Mouse (Mus musculus): ENCODE measurements around the gene Ccdc84. TPM values are rescaled to one million over a fixed set of nuclear protein-coding genes. Genes with fewer than 3 reads are reported as not detected.
"Not testable (repeated sequence)": the region's sequence is repeated elsewhere in the genome, so short reads cannot be mapped to it uniquely, and the experiment has no call there.

Ccdc84 gene
- polyA plus RNA-seq, 1 experiment = 68.9 TPM

DNA sequence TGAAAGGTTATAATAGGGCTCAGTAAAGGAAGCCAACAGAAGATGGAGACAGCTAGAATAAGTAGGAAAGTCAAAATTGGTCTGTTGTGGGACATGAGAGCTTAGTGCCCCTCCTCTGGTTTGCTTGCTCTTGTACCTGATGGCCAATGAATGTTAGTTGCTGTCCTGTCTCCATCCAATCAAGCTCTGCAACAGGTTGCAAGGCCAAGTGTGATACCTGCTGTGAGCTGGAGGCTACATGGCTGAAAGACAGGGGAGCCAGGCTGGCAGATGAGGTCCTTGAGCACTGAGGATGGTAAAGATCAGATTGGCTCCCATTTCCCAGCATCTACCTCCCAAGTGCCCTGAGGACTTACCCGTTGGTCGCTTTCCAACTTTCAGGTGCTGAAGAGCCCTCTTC, 5.6 kb downstream of the Ccdc84 start:
- Histone ChIP-seq H3K4me1 (ENCODE audit: control insufficient read depth, insufficient read depth, low read length) (peaks cover 2% of the 10 kb centered on the region; the same call in 1 of the 2 replicates), H3K4me3 (replicated peaks; ENCODE audit: control insufficient read depth, low read depth, low read length) (no peak overlapping the region), H3K27ac (ENCODE audit: control insufficient read depth, insufficient read depth, low read depth, low read length, poor library complexity) (no peak overlapping the region)
- TF ChIP-seq POLR2A (IDR thresholded peaks at IDR 0.05; ENCODE audit: borderline replicate concordance, control insufficient read depth, low read depth, low read length) (no peak), CTCF (IDR thresholded peaks at IDR 0.05; ENCODE audit: control insufficient read depth, insufficient read depth, low read length) (no peak)
- WGBS = 82% methylated on average over 2 of the region's 2 CpGs

GRCm38 (mm10) chr9:44412306-44412705, 6.1 kb downstream of the Ccdc84 start:
- H3K4me3 ChIP-seq (replicated peaks; ENCODE audit: control insufficient read depth, low read depth, low read length) = no peak overlapping the region
- no peak overlapping the region for H3K27ac ChIP-seq (ENCODE audit: control insufficient read depth, insufficient read depth, low read depth, low read length, poor library complexity)
- H3K4me1 ChIP-seq (ENCODE audit: control insufficient read depth, insufficient read depth, low read length) = peaks cover under 1% of the 10 kb centered on the region; the same call in 1 of the 2 replicates
- WGBS = 42% methylated on average over 4 of the region's 4 CpGs
- TF ChIP-seq POLR2A (IDR thresholded peaks at IDR 0.05; ENCODE audit: borderline replicate concordance, control insufficient read depth, low read depth, low read length) (no peak), CTCF (IDR thresholded peaks at IDR 0.05; ENCODE audit: control insufficient read depth, insufficient read depth, low read length) (no peak)

- WGBS = 82% methylated on average over 1 of the region's 1 CpGs
- TF ChIP-seq POLR2A (IDR thresholded peaks at IDR 0.05; ENCODE audit: borderline replicate concordance, control insufficient read depth, low read depth, low read length) = no peak
- no peak for TF ChIP-seq CTCF (IDR thresholded peaks at IDR 0.05; ENCODE audit: control insufficient read depth, insufficient read depth, low read length)
- Histone ChIP-seq H3K27ac (ENCODE audit: control insufficient read depth, insufficient read depth, low read depth, low read length, poor library complexity) (no peak overlapping the region), H3K4me1 (ENCODE audit: control insufficient read depth, insufficient read depth, low read length) (no peaks in the 10 kb centered on the region), H3K4me3 (replicated peaks; ENCODE audit: control insufficient read depth, low read depth, low read length) (no peak overlapping the region)
These were observed 6.7 kb downstream of the Ccdc84 start for GRCm38 (mm10) chr9:44411601-44412130.

DNA sequence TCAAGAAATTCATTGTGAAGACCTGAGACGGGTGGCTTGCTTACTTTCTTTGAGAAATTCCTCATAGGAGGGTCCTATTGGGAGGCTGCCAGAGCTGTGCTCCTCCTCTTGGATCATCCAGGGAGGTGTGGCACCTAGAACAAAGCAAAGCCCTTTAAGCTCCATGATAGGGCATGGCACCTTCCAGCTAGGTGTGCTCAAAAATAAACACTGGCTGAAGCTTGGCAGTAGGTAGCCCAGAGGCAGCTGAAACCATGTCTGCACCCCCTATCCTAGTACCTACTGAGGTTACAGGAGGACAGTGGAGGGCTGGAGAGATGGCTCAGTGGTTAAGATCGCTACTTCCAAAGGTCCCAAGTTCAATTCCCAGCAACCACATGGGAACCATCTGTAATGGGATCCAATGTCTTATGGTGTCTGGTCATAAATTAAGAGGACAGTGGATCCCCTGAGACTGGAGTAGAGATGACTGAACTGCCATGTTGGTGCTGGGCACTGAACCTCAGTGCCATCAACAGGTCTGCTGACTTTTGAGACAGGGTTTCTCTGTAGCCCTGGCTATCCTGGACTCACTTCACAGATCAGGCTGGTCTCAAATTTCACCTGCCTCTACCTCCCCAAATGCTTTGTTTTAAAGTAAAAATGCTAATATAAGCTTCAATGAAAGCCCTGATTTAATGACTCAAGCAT, 7.6 kb downstream of the Ccdc84 start:
- Histone ChIP-seq H3K27ac (ENCODE audit: control insufficient read depth, insufficient read depth, low read depth, low read length, poor library complexity) (no peak overlapping the region), H3K4me1 (ENCODE audit: control insufficient read depth, insufficient read depth, low read length) (no peaks in the 10 kb centered on the region), H3K4me3 (replicated peaks; ENCODE audit: control insufficient read depth, low read depth, low read length) (no peak overlapping the region)
- WGBS = 86% methylated on average over 2 of the region's 2 CpGs
- TF ChIP-seq CTCF (IDR thresholded peaks at IDR 0.05; ENCODE audit: control insufficient read depth, insufficient read depth, low read length) = no peak
- TF ChIP-seq POLR2A (IDR thresholded peaks at IDR 0.05; ENCODE audit: borderline replicate concordance, control insufficient read depth, low read depth, low read length) = no peak

DNA sequence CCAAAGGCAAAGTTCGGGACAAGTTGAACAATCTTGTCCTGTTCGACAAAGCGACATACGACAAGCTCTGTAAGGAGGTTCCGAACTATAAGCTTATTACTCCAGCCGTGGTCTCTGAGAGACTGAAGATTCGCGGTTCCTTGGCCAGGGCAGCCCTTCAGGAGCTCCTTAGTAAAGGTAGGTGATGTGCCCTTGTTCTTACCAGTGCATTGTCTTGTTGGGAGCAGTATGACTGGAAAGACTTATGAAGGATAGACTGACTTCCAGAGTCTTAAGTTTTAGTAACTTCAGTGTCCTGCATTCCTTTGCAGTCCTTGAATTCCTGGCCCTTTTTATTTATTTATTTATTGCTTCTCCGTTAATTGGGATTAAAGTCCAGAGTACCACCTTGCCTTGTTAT, 9.7 kb downstream of the Ccdc84 start:
- H3K27ac ChIP-seq (ENCODE audit: control insufficient read depth, insufficient read depth, low read depth, low read length, poor library complexity); H3K4me3 ChIP-seq (replicated peaks; ENCODE audit: control insufficient read depth, low read depth, low read length); H3K4me1 ChIP-seq (ENCODE audit: control insufficient read depth, insufficient read depth, low read length): not testable (repeated sequence)
- WGBS = 66% methylated on average over 9 of the region's 9 CpGs

DNA sequence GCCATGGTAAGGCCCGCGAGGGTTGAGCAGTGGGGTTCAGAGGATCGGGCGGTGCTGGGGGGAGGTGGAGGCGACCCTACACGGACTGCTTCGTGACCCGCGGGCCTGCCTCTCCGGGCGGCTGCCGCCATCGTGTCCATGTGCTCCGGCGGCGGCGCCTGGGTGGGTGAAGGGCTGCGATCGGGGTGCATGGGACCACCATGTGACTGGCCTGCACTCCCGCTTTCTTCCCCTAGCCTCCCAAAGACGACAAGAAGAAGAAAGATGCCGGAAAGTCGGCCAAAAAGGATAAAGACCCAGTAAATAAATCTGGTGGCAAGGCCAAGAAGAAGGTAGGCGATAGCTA, 10.6 kb downstream of the Ccdc84 start:
- TF ChIP-seq CTCF (IDR thresholded peaks at IDR 0.05; ENCODE audit: control insufficient read depth, insufficient read depth, low read length) (no peak), POLR2A (IDR thresholded peaks at IDR 0.05; ENCODE audit: borderline replicate concordance, control insufficient read depth, low read depth, low read length) (peak; percentile 43; the same call in 1 of the 2 replicates)
- 0% methylated on average over 24 of the region's 24 CpGs for WGBS
- Histone ChIP-seq H3K4me1 (ENCODE audit: control insufficient read depth, insufficient read depth, low read length) (no peaks in the 10 kb centered on the region), H3K27ac (ENCODE audit: control insufficient read depth, insufficient read depth, low read depth, low read length, poor library complexity) (peak overlapping the region; percentile 90), H3K4me3 (replicated peaks; ENCODE audit: control insufficient read depth, low read depth, low read length) (peak overlapping the region; percentile 88)

DNA sequence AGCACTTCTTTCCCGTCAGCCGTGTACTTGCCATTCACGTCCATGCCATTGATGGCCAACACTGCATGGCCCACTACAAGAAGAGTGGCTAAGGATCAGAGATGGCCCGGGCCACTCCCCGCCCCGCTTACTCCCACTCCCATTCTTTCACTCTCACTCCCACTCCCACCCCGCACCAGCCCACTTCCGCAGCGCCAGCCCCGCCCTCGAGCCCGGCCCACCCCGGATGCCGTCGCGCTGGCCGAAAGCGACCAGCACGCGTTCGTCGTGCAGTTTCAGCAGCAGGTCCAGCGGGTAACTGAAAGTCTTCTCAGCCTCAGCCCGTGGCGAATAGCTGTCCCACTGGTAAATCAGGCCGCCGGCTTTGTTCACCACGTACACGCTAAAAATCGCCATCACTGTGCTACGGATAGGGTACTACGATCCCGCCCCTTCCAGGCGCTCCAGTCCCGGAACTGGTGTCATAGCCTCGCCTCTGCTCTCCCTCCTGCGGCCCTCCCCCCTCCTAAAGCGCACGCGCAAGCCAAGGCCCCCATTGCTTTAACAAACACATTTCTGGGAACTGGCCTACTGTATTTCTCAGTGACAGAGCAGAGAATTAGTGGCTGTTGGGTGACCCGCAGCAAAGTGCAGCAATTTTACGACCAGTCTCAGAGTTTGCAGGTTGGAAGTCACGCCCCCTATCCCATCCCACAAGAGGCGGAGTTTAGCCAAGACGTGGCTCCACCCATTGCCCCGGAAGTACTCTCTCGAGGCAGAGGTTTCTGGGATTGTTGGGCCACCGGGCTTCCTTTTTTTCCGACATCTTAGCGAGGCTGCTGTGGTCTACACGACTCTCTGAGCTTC, 11.2 kb downstream of the Ccdc84 start, which contains the start of the genes Rps25 and Trappc4:
Gene Rps25 (plus strand): TSS at position 234 of the 846 bp plus-strand sequence.
Gene Trappc4 (minus strand): TSS at position 695 of the 846 bp plus-strand sequence.
- no peaks in the 10 kb centered on the region for H3K4me1 ChIP-seq (ENCODE audit: control insufficient read depth, insufficient read depth, low read length)
- WGBS = under 1% methylated on average over 51 of the region's 51 CpGs
- peak within 1 kb of the TSS; percentile 90 for H3K27ac ChIP-seq (ENCODE audit: control insufficient read depth, insufficient read depth, low read depth, low read length, poor library complexity)
- peak within 1 kb of the TSS; percentile 88 for H3K4me3 ChIP-seq (replicated peaks; ENCODE audit: control insufficient read depth, low read depth, low read length)
- TF ChIP-seq CTCF (IDR thresholded peaks at IDR 0.05; ENCODE audit: control insufficient read depth, insufficient read depth, low read length) = no peak
- TF ChIP-seq POLR2A (IDR thresholded peaks at IDR 0.05; ENCODE audit: borderline replicate concordance, control insufficient read depth, low read depth, low read length) = peak; percentile 56; the same call in 1 of the 2 replicates

DNA sequence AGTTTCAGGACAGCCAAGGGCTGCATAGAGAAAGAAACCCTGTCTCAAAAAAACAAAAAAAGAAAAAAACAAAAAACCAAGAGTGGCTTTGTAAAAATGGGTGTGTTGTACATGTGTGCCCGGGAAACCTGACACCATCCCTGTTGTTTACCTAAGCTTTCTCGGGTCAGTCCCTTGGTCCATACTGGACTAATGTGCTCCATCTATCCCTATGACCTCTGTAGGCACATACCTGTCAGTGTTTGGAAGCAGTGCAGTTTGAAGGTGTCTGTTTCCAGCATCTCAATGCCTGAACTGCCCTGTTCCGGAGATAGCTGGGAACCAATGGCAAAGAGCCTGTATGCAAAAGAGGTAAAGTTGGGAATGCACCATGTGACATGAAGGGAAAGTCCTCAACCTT, 13.4 kb downstream of the Ccdc84 start:
- TF ChIP-seq POLR2A (IDR thresholded peaks at IDR 0.05; ENCODE audit: borderline replicate concordance, control insufficient read depth, low read depth, low read length) (no peak), CTCF (IDR thresholded peaks at IDR 0.05; ENCODE audit: control insufficient read depth, insufficient read depth, low read length) (no peak)
- Histone ChIP-seq H3K4me1 (ENCODE audit: control insufficient read depth, insufficient read depth, low read length) (no peaks in the 10 kb centered on the region), H3K27ac (ENCODE audit: control insufficient read depth, insufficient read depth, low read depth, low read length, poor library complexity) (no peak overlapping the region), H3K4me3 (replicated peaks; ENCODE audit: control insufficient read depth, low read depth, low read length) (no peak overlapping the region)
- 89% methylated on average over 3 of the region's 3 CpGs for WGBS

All from bone marrow, adult 2 months (tissue).